Mouse (Mus musculus) stomach, adult 2 months (tissue): ENCODE data around the gene Wdr24. TPM values are rescaled to one million over a fixed set of nuclear protein-coding genes. Genes with fewer than 3 reads are reported as not detected.

Source experiments
- polyA plus RNA-seq: library from polyadenylated mRNA; depleted of rRNA; stranded (reverse); fragments of >200 nt; gene quantifications from 2 replicates; pipeline ENCODE4 v1.2.3, GENCODE M21; 2012; rRNA removed

The Wdr24 gene
- polyA plus RNA-seq, 1 experiment: 17.1 TPM

Other genes with a start within 250 kb of the Wdr24 start
- 9.1 and 11.0 TPM in 2 replicates for gene Lmf1, start 244.5 kb upstream of the Wdr24 start, polyA plus RNA-seq
- 0.09 and 0.11 TPM in 2 replicates for gene Gng13, start 106.5 kb upstream of the Wdr24 start, polyA plus RNA-seq
- gene Chtf18, start 96.2 kb upstream of the Wdr24 start, polyA plus RNA-seq: 3.3 TPM in 2 replicates
- 22.5 and 24.8 TPM in 2 replicates for gene Rpusd1, start 96.0 kb upstream of the Wdr24 start, polyA plus RNA-seq
- gene Mslnl, start 87.6 kb upstream of the Wdr24 start, polyA plus RNA-seq: 0.24 and 0.38 TPM in 2 replicates
- gene Msln, start 69.2 kb upstream of the Wdr24 start, polyA plus RNA-seq: 3.5 and 10.2 TPM in 2 replicates
- gene Narfl, start 49.9 kb upstream of the Wdr24 start, polyA plus RNA-seq: 7.1 and 8.7 TPM in 2 replicates
- gene Haghl, start 38.0 kb upstream of the Wdr24 start, polyA plus RNA-seq: 31.2 and 41.5 TPM in 2 replicates
- gene Ccdc78, start 37.0 kb upstream of the Wdr24 start, polyA plus RNA-seq: 0.18 TPM in 1 of 2 replicates, not detected in the other
- gene Fam173a, start 30.7 kb upstream of the Wdr24 start, polyA plus RNA-seq: 68.2 and 76.3 TPM in 2 replicates
- 0.63 TPM in 1 of 2 replicates, not detected in the other for gene AC134908.4, start 28.0 kb upstream of the Wdr24 start, polyA plus RNA-seq
- 20.0 and 33.4 TPM in 2 replicates for gene Metrn, start 26.5 kb upstream of the Wdr24 start, polyA plus RNA-seq
- gene Fbxl16, start 14.5 kb upstream of the Wdr24 start, polyA plus RNA-seq: 3.9 TPM in 2 replicates
- gene Jmjd8, start 5.2 kb downstream of the Wdr24 start, polyA plus RNA-seq: 42.8 and 51.7 TPM in 2 replicates
- gene Stub1, start 9.8 kb downstream of the Wdr24 start, polyA plus RNA-seq: 80.7 and 84.9 TPM in 2 replicates
- 23.2 and 35.2 TPM in 2 replicates for gene Rhbdl1, start 13.7 kb downstream of the Wdr24 start, polyA plus RNA-seq
- gene Gm20683, start 18.1 kb downstream of the Wdr24 start, polyA plus RNA-seq: 51.3 and 66.3 TPM in 2 replicates
- gene Rhot2, start 21.2 kb downstream of the Wdr24 start, polyA plus RNA-seq: 46.7 and 73.7 TPM in 2 replicates
- 15.9 and 22.1 TPM in 2 replicates for gene Wdr90, start 37.9 kb downstream of the Wdr24 start, polyA plus RNA-seq
- gene Mcrip2, start 45.1 kb downstream of the Wdr24 start, polyA plus RNA-seq: 114 and 227 TPM in 2 replicates
- gene Mettl26, start 51.4 kb downstream of the Wdr24 start, polyA plus RNA-seq: 87.6 and 135 TPM in 2 replicates
- gene Wfikkn1, start 57.2 kb downstream of the Wdr24 start, polyA plus RNA-seq: 2.3 and 2.7 TPM in 2 replicates
- gene Rab40c, start 96.1 kb downstream of the Wdr24 start, polyA plus RNA-seq: 32.5 and 35.9 TPM in 2 replicates
- 54.4 and 60.1 TPM in 2 replicates for gene Pigq, start 121.3 kb downstream of the Wdr24 start, polyA plus RNA-seq
- 0.06 TPM in 1 of 2 replicates, not detected in the other for gene Nhlrc4, start 121.3 kb downstream of the Wdr24 start, polyA plus RNA-seq
- 0.09 TPM in 1 of 2 replicates, not detected in the other for gene A930017K11Rik, start 128.9 kb downstream of the Wdr24 start, polyA plus RNA-seq
- 31.3 and 34.1 TPM in 2 replicates for gene Capn15, start 162.2 kb downstream of the Wdr24 start, polyA plus RNA-seq
- 14.1 and 15.5 TPM in 2 replicates for gene Rab11fip3, start 245.9 kb downstream of the Wdr24 start, polyA plus RNA-seq